Mouse (Mus musculus): ENCODE results near the gene Cib3.

Cib3 gene

GRCm38 (mm10) chr8:72210222-72210621 lies 2.4 kb downstream of the Cib3 start:
- DNase-seq, result no peak

GRCm38 (mm10) chr8:72208582-72208981 lies 4.1 kb downstream of the Cib3 start:
- DNase-seq, result no peak

- peak; percentile 14 for DNase-seq
Observed at GRCm38 (mm10) chr8:72197997-72198396, 14.6 kb downstream of the Cib3 start.

- no peak for DNase-seq
Observed at GRCm38 (mm10) chr8:72192065-72192464, 20.6 kb downstream of the Cib3 start.

- DNase-seq, result no peak
Observed at GRCm38 (mm10) chr8:72190215-72190539, 22.5 kb downstream of the Cib3 start.

- no peak for DNase-seq
Observed at GRCm38 (mm10) chr8:72189417-72190214, 23.0 kb downstream of the Cib3 start, which contains the start of gene Hsh2d. Gene Hsh2d, plus strand, starts transcription at chr8:72189638.

- DNase-seq, result no peak
Observed at GRCm38 (mm10) chr8:72187793-72188331, 24.8 kb downstream of the Cib3 start.

- no peak for DNase-seq
Observed at GRCm38 (mm10) chr8:72183554-72184202, 29.0 kb downstream of the Cib3 start.

GRCm38 (mm10) chr8:72177346-72177925 lies 35.2 kb downstream of the Cib3 start:
- DNase-seq, result peak; percentile 66

- DNase-seq, result peak; percentile 16
Observed at GRCm38 (mm10) chr8:72169681-72170249, 42.9 kb downstream of the Cib3 start.

GRCm38 (mm10) chr8:72169098-72169668 lies 43.5 kb downstream of the Cib3 start:
- DNase-seq, result no peak

GRCm38 (mm10) chr8:72162821-72163220 lies 49.8 kb downstream of the Cib3 start:
- DNase-seq, result no peak

GRCm38 (mm10) chr8:72160707-72161697 lies 51.6 kb downstream of the Cib3 start, which contains the start of gene Rab8a:
Gene Rab8a, plus strand, starts transcription at chr8:72161200.
- DNase-seq, result peak; percentile 99

GRCm38 (mm10) chr8:72160007-72160406 lies 52.6 kb downstream of the Cib3 start:
- DNase-seq, result no peak

- no peak for DNase-seq
Observed at GRCm38 (mm10) chr8:72158726-72159125, 53.9 kb downstream of the Cib3 start.

GRCm38 (mm10) chr8:72158096-72158495 lies 54.5 kb downstream of the Cib3 start:
- DNase-seq, result no peak
